Mouse (Mus musculus) urinary bladder, adult 18-20 months (tissue): ENCODE measurements around the gene Sms.

ENCODE experiments used
- DNase-seq, 2 experiments: peaks; one replicate each; pipeline ENCODE4 v3.0.0; 2022; ENCODE audit warnings: low spot score in 2 of 2, mixed read lengths in 2 of 2

The Sms gene

GRCm38 (mm10) chrX:157449000-157449399 lies 43.1 kb downstream of the Sms start:
- no peak for DNase-seq

- DNase-seq: no peak
These were observed 44.7 kb downstream of the Sms start for GRCm38 (mm10) chrX:157447431-157447830.

GRCm38 (mm10) chrX:157434768-157435167 lies 57.3 kb downstream of the Sms start:
- DNase-seq: no peak

- DNase-seq: no peak
These were observed 72.6 kb downstream of the Sms start for GRCm38 (mm10) chrX:157419451-157419850.

- no peak for DNase-seq
These were observed 76.9 kb downstream of the Sms start, which contains the start of gene Phex for GRCm38 (mm10) chrX:157415212-157415611. Gene Phex (minus strand): TSS chrX:157415312.

GRCm38 (mm10) chrX:157404919-157405318 lies 87.2 kb downstream of the Sms start:
- no peak for DNase-seq
